Mouse (Mus musculus) ZHBTc4 (cell line): ENCODE data around the gene Coa3.

Source experiments
- DNase-seq: peaks from one replicate; pipeline ENCODE4 v3.0.0-alpha.2; 2011; ENCODE audit warnings: low read depth, low spot score

The Coa3 gene

DNA sequence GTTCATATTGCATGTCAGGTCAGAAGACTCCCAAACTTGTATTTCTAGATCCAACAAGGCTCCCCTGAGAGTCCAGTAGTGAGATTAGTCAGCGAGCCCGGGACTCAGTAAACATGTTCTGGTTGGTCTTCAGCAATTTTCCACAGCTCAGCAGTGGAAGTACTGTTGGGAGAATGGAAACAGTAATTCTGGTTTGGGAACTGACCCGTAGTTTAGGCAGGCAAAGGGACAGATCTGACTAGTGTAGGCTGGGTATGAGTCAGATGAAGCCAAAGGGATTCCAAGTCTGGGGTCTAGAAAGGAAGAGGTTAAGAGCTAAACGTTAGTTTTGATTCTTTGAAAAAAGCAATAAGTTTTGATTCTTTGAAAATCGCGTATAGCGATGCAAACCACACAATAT, 26.0 kb downstream of the Coa3 start:
- DNase-seq = no peak

DNA sequence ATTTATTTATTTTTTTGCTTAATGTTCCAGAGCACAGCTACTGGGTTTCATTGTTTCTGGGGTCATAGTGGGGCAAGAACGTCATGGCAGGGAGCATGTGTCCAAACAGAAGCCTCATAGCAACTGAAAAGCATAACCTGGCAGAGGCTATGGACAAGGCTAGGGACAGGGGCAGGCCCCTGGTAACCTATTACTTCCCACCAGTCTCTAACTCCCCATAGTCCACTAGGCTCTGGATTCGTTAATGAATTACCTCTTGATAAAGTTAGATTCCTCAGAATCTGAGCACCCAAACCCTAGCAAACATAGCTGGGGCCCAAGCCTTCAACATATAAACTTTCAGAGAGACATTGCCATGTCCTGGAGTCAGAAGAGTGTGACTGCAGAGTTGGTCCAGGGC, 27.9 kb downstream of the Coa3 start:
- DNase-seq = no peak

DNA sequence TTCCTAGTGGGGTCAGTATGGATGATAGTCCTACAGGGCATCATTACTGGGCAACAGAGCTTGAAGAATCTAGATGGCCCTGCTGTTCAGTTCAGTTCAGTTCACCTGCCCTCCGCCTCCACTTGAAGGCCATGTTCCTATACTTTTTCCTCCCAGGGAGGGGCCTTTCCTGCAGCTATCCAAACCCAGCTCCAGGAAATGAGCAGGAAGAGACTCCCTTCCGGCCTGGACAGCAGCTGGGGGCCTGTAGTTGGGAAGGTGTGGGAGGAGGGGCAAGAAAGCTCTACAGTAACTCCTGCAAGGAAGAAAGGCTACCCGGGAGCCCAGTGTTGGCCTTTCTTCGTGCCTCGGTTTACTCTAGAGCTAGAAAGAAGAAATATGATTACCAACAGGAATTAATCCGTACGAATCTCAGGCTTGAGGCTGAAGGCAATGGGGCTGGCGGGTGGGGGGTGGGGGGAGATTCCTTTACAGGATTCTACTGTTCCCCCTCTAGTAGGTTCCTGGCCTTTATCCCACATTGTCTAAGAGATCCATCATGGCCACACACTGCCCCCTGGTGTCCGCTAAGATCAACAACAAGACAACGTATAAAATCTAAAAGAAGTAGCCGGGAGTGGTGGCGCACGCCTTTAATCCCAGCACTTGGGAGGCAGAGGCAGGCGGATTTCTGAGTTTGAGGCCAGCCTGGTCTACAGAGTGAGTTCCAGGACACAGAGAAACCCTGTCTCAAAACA, 30.5 kb downstream of the Coa3 start:
- peak; percentile 90 for DNase-seq

DNA sequence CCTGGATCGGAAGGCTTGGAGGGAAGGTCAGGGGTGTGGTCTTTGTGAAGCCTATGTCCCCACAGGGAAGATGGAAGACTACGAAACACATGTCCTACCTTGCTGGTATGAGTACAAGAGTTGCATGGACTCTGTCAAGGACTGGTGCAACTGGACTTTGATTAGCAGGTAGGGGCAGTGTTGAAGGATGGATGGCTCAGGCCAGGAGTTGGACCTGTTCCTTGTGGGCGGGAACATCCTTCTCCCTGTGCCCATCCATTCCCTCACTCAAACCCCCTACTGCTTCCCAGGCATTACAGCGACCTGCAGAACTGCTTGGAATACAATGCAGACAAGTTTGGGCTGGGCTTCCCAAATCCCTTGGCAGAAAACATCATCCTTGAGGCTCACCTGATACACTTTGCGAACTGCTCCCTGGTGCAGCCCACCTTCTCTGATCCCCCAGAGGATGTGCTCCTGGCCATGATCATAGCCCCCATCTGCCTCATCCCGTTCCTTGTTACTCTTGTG, 31.3 kb downstream of the Coa3 start:
- no peak for DNase-seq

DNA sequence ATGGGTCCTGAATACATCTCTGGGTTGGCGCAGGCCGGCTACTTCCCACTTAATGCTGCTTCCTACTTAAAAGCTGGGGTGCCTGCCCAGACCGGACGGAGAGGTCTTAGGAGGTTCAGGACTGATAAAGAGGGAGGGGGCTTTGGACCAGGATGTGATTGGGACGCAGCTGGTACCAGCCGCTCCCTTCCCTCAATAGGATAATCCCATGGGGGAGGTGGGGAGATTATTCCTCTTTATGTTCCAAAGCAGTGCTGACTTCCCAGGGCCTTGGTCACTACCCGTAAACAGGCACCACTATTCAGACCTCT, 32.3 kb downstream of the Coa3 start:
- DNase-seq = no peak

DNA sequence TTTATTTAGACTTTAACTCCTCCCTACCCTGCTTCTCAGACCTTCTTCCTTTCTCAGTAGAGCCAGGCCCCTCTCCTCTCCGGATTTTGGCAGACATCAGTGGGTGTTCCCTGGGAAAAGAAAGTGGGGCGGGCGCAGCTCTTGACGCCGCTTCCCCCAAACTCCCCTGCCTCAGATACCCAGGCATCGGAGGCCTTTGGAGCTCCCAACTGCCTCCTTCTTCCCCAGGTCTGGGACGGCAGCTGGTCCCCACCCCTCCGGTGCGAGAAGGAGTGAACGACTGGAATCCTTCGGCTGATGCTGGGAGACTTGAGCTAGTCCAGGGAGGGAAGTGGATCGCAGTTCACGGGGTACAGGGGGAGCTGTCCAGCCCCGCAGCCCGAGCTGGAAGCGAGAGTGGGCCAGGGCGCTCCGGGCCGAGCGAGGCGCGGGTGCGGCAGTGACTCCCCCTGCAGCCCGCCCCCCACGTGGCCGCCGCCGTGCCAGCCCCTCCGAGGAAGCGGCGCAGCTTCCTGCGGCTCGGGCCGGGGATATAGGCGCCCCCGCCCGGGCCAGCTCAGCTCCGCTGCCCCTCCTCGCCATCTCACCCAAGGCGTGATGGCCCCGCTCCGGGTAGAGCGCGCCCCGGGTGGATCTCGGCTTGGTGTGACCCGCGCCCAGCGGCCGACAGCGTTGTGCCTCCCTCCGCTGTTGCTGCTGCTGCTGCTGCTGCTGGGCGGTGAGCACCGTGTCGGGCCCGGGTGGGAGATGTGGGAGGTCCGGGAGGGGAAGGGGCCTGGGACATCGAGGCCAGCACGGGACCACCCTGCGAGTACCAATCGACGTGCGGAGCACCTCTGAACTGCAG, 32.8 kb downstream of the Coa3 start, which contains the start of gene Ramp2:
Ramp2 (plus strand) TSS at position 174 of the 847 bp plus-strand sequence.
- DNase-seq = peak; percentile 52

DNA sequence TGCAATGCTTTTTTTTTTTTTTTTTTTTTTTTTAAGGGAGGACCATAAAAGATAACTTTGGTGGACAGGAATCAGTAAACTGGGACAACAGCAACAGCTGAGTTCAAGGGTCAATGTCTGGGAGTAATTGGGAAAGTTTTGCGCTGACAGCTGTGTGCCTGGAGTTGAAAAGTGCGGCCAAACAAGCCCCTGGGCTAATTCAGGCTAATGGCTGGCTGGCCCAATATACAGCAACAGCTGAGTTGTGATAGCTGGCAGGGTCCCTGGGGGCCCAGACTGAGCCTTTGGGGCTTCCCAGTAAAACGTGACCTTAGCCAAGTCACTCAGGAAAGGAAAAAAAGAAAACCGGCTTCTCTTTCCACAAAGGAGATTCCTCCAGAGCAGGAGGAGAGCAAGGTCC, 33.8 kb downstream of the Coa3 start:
- DNase-seq = no peak

DNA sequence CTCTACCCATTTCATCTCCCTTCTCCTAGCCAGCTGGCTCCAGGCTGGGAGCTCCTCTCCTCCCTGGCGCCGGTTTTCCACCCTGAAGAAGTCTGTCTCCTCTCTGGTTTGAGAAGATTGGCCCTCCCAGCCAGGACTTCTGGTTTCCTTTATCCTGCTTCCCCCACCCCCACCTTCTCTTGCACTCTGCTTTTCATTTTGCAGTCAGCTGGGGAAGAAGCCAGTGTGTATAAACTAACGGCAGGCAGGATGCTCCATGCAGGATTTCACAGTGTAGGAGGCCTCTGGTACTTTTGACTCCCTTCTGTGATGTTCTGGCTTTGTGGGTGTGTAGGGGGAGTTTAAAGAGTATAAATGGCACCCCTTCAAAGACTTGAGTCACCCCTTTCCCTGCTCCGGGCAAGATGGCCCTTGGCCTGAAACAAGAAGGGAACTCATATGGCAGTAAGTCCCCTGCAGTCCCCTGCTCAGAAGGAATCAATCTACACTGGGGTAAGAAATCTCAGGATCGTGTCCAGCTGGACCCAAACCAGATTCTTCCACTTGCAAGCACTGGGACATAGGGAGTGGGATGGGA, 40.8 kb downstream of the Coa3 start:
- DNase-seq = no peak

DNA sequence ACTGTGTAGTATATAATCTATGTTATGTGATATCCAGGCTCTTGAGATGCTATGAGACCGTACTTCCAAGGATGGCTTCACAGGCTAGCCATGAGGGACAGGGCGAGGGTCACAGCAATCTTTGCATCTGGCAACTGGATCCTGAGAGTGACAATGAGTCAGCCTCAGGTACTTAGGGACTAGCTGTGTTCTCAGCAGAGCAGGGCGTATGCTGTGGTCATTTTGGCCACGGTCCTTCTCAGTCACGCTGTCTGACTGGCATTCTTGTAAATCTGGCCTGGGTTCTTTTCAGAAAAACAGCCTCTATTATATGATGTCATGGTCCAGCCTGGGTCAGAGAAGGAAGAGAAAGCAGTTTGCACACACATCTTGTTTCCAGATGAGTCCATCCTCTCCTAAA, 42.1 kb downstream of the Coa3 start:
- no peak for DNase-seq

DNA sequence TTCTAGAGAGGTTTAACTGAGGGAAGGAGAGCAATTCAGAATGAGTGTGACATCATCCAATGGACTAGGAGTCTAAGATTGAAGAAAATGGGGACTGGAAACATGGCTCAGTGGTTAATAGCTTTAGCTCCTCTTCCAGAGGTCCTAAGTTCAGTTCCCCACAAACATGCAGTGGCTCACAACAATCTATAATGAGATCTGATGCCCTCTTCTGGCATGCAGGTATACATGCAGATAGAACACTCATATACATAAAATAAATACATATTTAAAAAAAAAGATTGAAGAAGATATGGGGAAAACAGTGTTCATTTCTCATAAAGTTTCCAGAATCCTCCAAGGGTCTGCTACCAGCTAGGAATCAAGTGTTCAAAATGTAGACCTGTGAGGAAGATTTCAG, 43.5 kb downstream of the Coa3 start:
- no peak for DNase-seq

DNA sequence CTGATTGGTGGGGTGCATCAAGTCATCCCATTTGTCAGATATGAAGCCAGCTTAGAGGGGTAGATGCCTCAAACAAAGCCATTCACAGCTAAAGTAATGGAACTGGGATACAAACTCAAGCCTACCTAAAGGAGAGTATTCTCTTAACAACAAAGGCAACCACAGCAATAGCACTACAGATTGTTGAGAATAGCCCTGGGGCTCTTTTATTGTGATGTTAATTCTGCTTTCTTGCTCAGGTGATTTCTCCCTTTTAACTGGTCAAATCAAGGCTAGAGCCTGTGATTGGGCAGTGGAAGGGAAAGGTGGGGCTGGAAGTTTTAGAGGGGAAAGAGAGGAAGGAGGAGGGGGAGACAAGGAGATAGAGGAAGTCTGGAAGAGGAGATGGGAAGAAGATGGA, 44.8 kb downstream of the Coa3 start:
- DNase-seq = peak; percentile 93

DNA sequence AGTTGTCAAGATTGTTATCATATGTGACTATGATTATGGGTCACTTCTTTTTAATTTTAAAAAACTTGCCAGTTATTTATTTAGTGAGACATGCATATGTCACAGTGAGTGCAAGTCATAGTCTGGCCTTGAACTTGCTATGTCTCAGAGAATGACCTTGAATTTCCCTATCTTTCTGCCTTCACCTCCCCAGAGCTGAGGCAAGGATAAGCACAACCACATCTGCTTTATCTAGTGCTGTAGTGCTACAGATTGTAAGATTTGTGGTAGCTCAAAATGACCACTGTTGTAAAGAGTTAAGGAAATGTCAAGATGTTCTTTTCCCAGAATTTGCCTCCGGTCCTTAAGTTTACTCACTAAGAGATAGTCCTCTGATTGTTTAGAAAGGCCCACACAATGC, 45.7 kb downstream of the Coa3 start:
- no peak for DNase-seq

DNA sequence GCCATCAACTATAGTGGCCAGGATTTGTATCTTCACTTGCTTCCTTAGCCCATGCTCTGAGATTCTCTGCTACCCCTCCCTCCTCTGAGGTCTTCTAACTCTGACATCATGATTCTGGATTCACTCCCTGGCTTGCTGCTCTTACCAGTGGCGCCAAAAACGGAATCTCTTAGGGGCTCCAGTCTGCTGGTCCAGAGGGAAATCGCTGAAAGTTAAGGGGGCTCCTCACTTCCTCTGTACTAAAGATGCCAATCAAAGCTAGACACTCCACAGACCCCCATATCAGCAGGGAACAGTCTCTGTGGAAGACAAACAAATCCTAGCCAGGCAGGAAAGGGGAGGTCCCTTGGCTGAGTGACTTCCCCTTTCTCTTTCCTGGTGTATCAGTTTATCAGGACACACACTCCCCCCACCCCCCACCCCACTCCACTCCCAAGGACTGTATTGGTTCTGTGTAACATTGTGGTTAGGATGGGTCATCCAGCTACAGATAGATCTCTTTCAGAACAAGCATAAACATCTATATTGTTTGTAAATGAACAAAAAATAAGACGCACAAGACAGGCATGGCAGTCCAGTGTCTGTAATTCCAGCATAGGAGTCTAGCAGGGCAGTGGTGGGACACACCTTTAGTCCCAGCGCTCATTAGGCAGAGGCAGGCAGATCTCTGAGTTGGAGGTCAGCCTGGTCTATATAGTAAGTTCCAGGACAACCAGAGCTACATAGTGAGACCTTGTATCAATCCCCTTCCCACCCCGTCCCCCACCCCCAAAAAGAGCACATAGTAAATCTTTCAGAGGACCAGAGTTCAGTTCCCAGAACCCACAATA, 46.7 kb downstream of the Coa3 start:
- DNase-seq = no peak

DNA sequence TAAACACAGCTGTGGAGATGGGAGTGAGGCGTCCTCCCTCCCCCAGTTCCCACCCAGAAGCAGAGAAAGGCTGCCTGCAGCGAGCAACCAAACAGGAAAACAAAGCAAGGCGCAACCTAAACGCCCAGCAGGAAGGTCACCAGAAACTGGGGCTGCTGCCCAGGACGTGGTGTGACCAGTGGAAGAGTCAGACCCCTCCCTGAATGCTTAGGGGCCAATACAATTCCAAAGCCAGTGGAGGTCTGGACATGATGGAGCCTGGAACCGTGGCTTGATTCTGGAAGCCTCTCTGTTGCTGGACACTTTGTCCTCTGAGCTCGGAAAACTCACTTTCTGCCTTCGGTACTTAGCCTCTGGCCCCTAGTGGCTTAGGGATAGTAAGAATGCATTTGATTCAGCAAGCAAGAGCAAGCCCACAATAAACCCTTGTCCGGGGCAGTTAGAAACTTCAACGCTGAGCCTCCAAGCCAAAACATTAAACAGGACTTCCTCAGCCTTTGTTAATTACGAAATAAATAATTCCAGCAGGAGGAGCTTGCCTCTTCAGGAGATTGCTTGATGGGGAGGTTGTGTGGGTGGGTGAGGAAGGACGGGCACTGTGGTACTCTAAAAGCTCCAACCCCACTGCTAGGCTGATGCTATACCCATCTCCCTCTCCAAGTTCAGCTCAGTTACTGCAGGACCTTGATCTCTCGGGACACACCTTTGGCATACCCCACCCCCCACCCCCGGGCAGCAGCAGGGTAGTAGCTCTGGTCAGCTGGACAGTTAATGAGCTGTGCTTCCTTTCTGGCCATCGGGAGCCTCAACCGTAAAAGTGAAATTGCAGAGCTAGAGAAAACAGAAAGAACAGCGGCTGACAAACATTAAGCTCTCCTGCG, 47.7 kb downstream of the Coa3 start:
- no peak for DNase-seq

DNA sequence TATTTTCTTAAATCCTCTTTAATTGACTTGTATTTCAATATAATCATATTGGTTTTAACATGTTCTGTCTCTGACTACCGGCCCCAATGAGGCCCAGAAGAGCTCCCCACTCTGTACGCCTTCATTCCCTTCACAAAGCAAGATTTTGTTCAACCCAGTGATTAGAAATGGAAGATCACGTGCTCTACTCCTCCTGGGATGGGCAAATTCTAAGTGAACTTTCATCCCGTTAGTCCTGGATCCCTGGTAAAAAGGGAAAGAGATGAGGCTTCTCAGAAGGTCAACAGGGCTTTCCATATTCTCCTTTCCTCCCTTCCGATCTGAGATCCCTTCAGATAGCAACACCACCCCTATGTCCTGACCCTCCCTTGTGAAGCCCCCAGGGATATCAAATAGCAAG, 48.4 kb downstream of the Coa3 start:
- no peak for DNase-seq

DNA sequence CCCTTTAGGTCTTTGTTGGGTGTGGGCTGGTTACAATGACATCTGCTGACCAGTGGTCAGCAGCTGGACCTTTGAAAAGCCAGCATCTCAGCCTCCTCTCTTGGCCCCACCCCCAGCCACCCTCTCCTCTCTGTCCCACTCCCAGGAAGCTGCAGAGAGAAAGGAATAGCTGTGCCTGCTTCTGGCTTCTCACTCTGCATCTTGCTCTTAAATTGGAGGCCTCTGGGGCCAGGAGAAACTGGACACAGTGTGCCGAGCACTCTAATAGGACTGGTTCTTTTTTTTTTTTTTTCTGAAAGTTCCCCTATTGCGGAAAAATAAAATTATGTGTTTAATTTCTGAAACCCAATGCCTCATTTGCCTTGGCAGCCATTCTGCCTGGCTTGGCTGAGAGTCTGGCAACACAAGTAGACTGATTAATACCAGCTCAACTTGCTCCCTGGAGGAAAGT, 48.8 kb downstream of the Coa3 start:
- DNase-seq = no peak

DNA sequence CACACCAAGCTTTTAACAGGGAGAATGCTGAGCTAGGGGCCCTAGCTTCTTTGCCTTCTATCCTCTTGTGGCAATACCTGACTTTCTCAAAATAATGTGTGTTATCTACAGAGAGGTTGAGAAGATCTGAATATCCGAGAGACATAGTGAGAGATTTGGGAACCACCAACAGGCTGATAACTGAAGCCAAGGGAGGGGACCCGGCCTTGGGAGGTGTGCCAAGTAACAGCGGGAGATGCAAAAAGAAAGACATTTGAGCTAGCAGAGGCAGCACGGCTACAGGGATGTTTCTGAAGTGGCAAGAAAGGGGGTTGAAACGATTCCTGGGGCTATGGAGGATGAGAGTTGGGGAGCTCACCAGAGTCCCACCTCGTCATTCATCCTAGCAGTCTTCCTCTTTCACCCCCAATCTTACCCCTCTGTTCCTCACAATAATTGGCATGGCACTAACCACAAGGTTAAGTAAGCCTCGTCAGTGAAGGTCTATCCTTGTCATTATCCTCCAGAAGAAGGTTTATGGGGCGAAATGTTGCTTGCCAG, 49.5 kb downstream of the Coa3 start:
- peak; percentile 44 for DNase-seq
